Mouse (Mus musculus) neural tube, embryonic 13.5 days (tissue): ENCODE data around the gene Txnrd2. TPM values are rescaled to one million over a fixed set of nuclear protein-coding genes. Genes with fewer than 3 reads are reported as not detected.

ENCODE experiments used
- ATAC-seq: fragments of 200-750 bp; cut with Nextera tagmentation; 2 replicates; pipeline ENCODE4 v1.8.0; 2017; ENCODE audit warnings: low read depth, mild to moderate bottlenecking, moderate TSS enrichment, moderate library complexity
- H3K27ac ChIP-seq: fragments of 300-500 bp; sonication (generic); replicated peaks from 2 replicates; pipeline ENCODE4 v1.5.1; 2015; ENCODE audit warnings: moderate library complexity, mild to moderate bottlenecking, inconsistent platforms
- H3K27me3 ChIP-seq: fragments of 300-500 bp; sonication (generic); 2 replicates; pipeline ENCODE4 v1.6.1; 2015; ENCODE audit warnings: mild to moderate bottlenecking, inconsistent platforms
- H3K36me3 ChIP-seq: fragments of 300-500 bp; sonication (generic); 2 replicates; pipeline ENCODE4 v1.6.1; 2015; ENCODE audit warnings: mild to moderate bottlenecking, inconsistent platforms
- H3K4me1 ChIP-seq: fragments of 300-500 bp; sonication (generic); replicated peaks from 2 replicates; pipeline ENCODE4 v1.6.1; 2015; ENCODE audit warnings: inconsistent platforms
- H3K4me2 ChIP-seq: fragments of 300-500 bp; sonication (generic); 2 replicates; pipeline ENCODE4 v1.6.1; 2015; ENCODE audit warnings: inconsistent platforms, mild to moderate bottlenecking, moderate library complexity
- H3K4me3 ChIP-seq: fragments of 300-500 bp; sonication (generic); 2 replicates; pipeline ENCODE4 v1.5.1; 2015; ENCODE audit warnings: mild to moderate bottlenecking, inconsistent platforms
- H3K9ac ChIP-seq: fragments of 300-500 bp; sonication (generic); 2 replicates; pipeline ENCODE4 v1.6.1; 2015; ENCODE audit warnings: moderate library complexity, mild to moderate bottlenecking, inconsistent platforms
- H3K9me3 ChIP-seq: fragments of 300-500 bp; sonication (generic); 2 replicates; pipeline ENCODE4 v1.6.1; 2016; ENCODE audit warnings: inconsistent platforms
- WGBS: fragments of 180-500 bp; shearing (Covaris S2); methylation state at CpG from one replicate; pipeline ENCODE4 v1.1.7; 2015; 5-methylcytosine and 5-hydroxymethylcytosine counted together
- polyA plus RNA-seq: library from polyadenylated mRNA; unstranded; fragments of >200 nt; fragmentation: Nextera tagmentation; extraction: Ambion mirVana; gene quantifications from 2 replicates; pipeline ENCODE4 v1.2.1, GENCODE M21; 2015

Txnrd2 gene
- polyA plus RNA-seq, 1 experiment from 2014 or later = 22.8 TPM

- WGBS = 41% methylated on average over 9 of the region's 9 CpGs
- H3K4me3 ChIP-seq = no peak overlapping the region
- no peak overlapping the region for H3K27ac ChIP-seq
- H3K9me3 ChIP-seq = no peaks in the 10 kb centered on the region
- peaks cover 26% of the 10 kb centered on the region; the same call in 1 of the 2 replicates for H3K27me3 ChIP-seq
- 0 out of 2 replicates have a peak, but pooled peaks cover under 1% of the 10 kb centered on the region for H3K36me3 ChIP-seq
- no peak overlapping the region for H3K9ac ChIP-seq
- no peak for ATAC-seq
- peaks cover 24% of the 10 kb centered on the region for H3K4me1 ChIP-seq
- H3K4me2 ChIP-seq = no peak overlapping the region
Measured at GRCm38 (mm10) chr16:18462031-18462430, 35.8 kb downstream of the Txnrd2 start.

GRCm38 (mm10) chr16:18462598-18462997 lies 36.4 kb downstream of the Txnrd2 start:
- H3K27me3 ChIP-seq = peaks cover 24% of the 10 kb centered on the region; the same call in 1 of the 2 replicates
- WGBS = 51% methylated on average over 8 of the region's 8 CpGs
- H3K4me1 ChIP-seq = peaks cover 24% of the 10 kb centered on the region
- H3K4me2 ChIP-seq = no peak overlapping the region
- no peaks in the 10 kb centered on the region for H3K36me3 ChIP-seq
- no peaks in the 10 kb centered on the region for H3K9me3 ChIP-seq
- no peak overlapping the region for H3K27ac ChIP-seq
- no peak for ATAC-seq
- H3K4me3 ChIP-seq = no peak overlapping the region
- H3K9ac ChIP-seq = no peak overlapping the region

- Histone ChIP-seq H3K4me3 (no peak overlapping the region), H3K27me3 (0 out of 2 replicates have a peak, but pooled peaks cover 16% of the 10 kb centered on the region), H3K9me3 (no peaks in the 10 kb centered on the region), H3K36me3 (peaks cover 6% of the 10 kb centered on the region), H3K4me1 (peaks cover 18% of the 10 kb centered on the region), H3K27ac (no peak overlapping the region), H3K9ac (no peak overlapping the region), H3K4me2 (no peak overlapping the region)
- no peak for ATAC-seq
- 76% methylated on average over 3 of the region's 3 CpGs for WGBS
Measured at GRCm38 (mm10) chr16:18464271-18464670, 38.1 kb downstream of the Txnrd2 start.

- Histone ChIP-seq H3K9ac (no peak overlapping the region), H3K27ac (no peak overlapping the region), H3K4me2 (no peak overlapping the region), H3K4me3 (no peak overlapping the region), H3K27me3 (no peaks in the 10 kb centered on the region), H3K4me1 (peaks cover 5% of the 10 kb centered on the region; the same call in 1 of the 2 replicates), H3K9me3 (no peaks in the 10 kb centered on the region), H3K36me3 (peaks cover 21% of the 10 kb centered on the region)
- WGBS = 40% methylated on average over 1 of the region's 1 CpGs
- no peak for ATAC-seq
Measured at GRCm38 (mm10) chr16:18470829-18471228, 44.6 kb downstream of the Txnrd2 start.

- Histone ChIP-seq H3K9ac (no peak overlapping the region), H3K4me2 (no peak overlapping the region), H3K9me3 (no peaks in the 10 kb centered on the region), H3K27ac (no peak overlapping the region), H3K27me3 (no peaks in the 10 kb centered on the region), H3K4me1 (peaks cover 5% of the 10 kb centered on the region; the same call in 1 of the 2 replicates), H3K36me3 (peaks cover 21% of the 10 kb centered on the region), H3K4me3 (no peak overlapping the region)
- ATAC-seq = no peak
- WGBS = 85% methylated on average over 11 of the region's 11 CpGs
Measured at GRCm38 (mm10) chr16:18471381-18471955, 45.3 kb downstream of the Txnrd2 start.

GRCm38 (mm10) chr16:18471976-18472375 lies 45.8 kb downstream of the Txnrd2 start:
- Histone ChIP-seq H3K4me3 (no peak overlapping the region), H3K9me3 (no peaks in the 10 kb centered on the region), H3K4me2 (no peak overlapping the region), H3K27me3 (no peaks in the 10 kb centered on the region), H3K36me3 (peaks cover 21% of the 10 kb centered on the region), H3K27ac (no peak overlapping the region), H3K9ac (no peak overlapping the region), H3K4me1 (peaks cover 5% of the 10 kb centered on the region; the same call in 1 of the 2 replicates)
- no peak for ATAC-seq
- WGBS = 80% methylated on average over 6 of the region's 6 CpGs

- no peaks in the 10 kb centered on the region for H3K9me3 ChIP-seq
- peaks cover 5% of the 10 kb centered on the region; the same call in 1 of the 2 replicates for H3K4me1 ChIP-seq
- no peak overlapping the region for H3K4me2 ChIP-seq
- no peak for ATAC-seq
- H3K4me3 ChIP-seq = no peak overlapping the region
- H3K27ac ChIP-seq = no peak overlapping the region
- H3K9ac ChIP-seq = no peak overlapping the region
- H3K36me3 ChIP-seq = peaks cover 21% of the 10 kb centered on the region
- 63% methylated on average over 4 of the region's 4 CpGs for WGBS
- no peaks in the 10 kb centered on the region for H3K27me3 ChIP-seq
Measured at GRCm38 (mm10) chr16:18472416-18472815, 46.2 kb downstream of the Txnrd2 start.

- Histone ChIP-seq H3K4me1 (peaks cover 5% of the 10 kb centered on the region; the same call in 1 of the 2 replicates), H3K27ac (no peak overlapping the region), H3K36me3 (peaks cover 21% of the 10 kb centered on the region), H3K9me3 (no peaks in the 10 kb centered on the region), H3K9ac (no peak overlapping the region), H3K27me3 (no peaks in the 10 kb centered on the region), H3K4me3 (no peak overlapping the region), H3K4me2 (no peak overlapping the region)
- whole genome bisulfite sequencing = 94% methylated on average over 8 of the region's 8 CpGs
- ATAC-seq = no peak
Measured at GRCm38 (mm10) chr16:18472976-18473375, 46.8 kb downstream of the Txnrd2 start.

GRCm38 (mm10) chr16:18474021-18474420 lies 47.8 kb downstream of the Txnrd2 start:
- 80% methylated on average over 2 of the region's 2 CpGs for WGBS
- no peaks in the 10 kb centered on the region for H3K27me3 ChIP-seq
- no peak overlapping the region for H3K4me3 ChIP-seq
- H3K4me2 ChIP-seq = no peak overlapping the region
- no peak overlapping the region for H3K27ac ChIP-seq
- ATAC-seq = no peak
- no peak overlapping the region for H3K9ac ChIP-seq
- H3K9me3 ChIP-seq = no peaks in the 10 kb centered on the region
- peaks cover 17% of the 10 kb centered on the region for H3K36me3 ChIP-seq
- H3K4me1 ChIP-seq = peaks cover 5% of the 10 kb centered on the region; the same call in 1 of the 2 replicates

- no peaks in the 10 kb centered on the region for H3K9me3 ChIP-seq
- no peak overlapping the region for H3K9ac ChIP-seq
- H3K4me2 ChIP-seq = no peak overlapping the region
- no peak for ATAC-seq
- 72% methylated on average over 6 of the region's 6 CpGs for WGBS
- peaks cover 9% of the 10 kb centered on the region; the same call in 1 of the 2 replicates for H3K36me3 ChIP-seq
- no peaks in the 10 kb centered on the region for H3K4me1 ChIP-seq
- H3K27ac ChIP-seq = no peak overlapping the region
- H3K4me3 ChIP-seq = no peak overlapping the region
- no peaks in the 10 kb centered on the region; the same call in 1 of the 2 replicates for H3K27me3 ChIP-seq
Measured at GRCm38 (mm10) chr16:18477996-18478395, 51.8 kb downstream of the Txnrd2 start.

GRCm38 (mm10) chr16:18479667-18480066 lies 53.5 kb downstream of the Txnrd2 start:
- Histone ChIP-seq H3K4me3 (no peak overlapping the region), H3K27ac (no peak overlapping the region), H3K4me2 (no peak overlapping the region), H3K36me3 (peaks cover 7% of the 10 kb centered on the region; the same call in 1 of the 2 replicates), H3K27me3 (no peaks in the 10 kb centered on the region; the same call in 1 of the 2 replicates), H3K9me3 (no peaks in the 10 kb centered on the region), H3K9ac (no peak overlapping the region), H3K4me1 (peaks cover 14% of the 10 kb centered on the region)
- 47% methylated on average over 7 of the region's 7 CpGs for WGBS
- no peak for ATAC-seq

- Histone ChIP-seq H3K27me3 (no peaks in the 10 kb centered on the region; the same call in 1 of the 2 replicates), H3K36me3 (no peaks in the 10 kb centered on the region), H3K9me3 (no peaks in the 10 kb centered on the region), H3K27ac (no peak overlapping the region), H3K4me2 (no peak overlapping the region), H3K9ac (no peak overlapping the region), H3K4me1 (peaks cover 20% of the 10 kb centered on the region), H3K4me3 (no peak overlapping the region)
- 56% methylated on average over 4 of the region's 4 CpGs for WGBS
- no peak for ATAC-seq
Measured at GRCm38 (mm10) chr16:18480933-18481485, 54.8 kb downstream of the Txnrd2 start.
